Mouse (Mus musculus) regulatory T cell (primary cell): Measurements from ENCODE around the gene Hist1h2af.

Experiments
- in situ Hi-C: fragments of 300-600 bp; cut with MboI, MseI; formaldehyde crosslinking; loops from one replicate; pipeline ENCODE4 v1.15.1; 2025; ENCODE audit warnings: high pct_unique_total_duplicates

Hist1h2af gene

GRCm38 (mm10) chr13:23513517-23513916 is 20.2 kb upstream of the Hist1h2af start:
- in situ Hi-C loops: no loop called here

DNA sequence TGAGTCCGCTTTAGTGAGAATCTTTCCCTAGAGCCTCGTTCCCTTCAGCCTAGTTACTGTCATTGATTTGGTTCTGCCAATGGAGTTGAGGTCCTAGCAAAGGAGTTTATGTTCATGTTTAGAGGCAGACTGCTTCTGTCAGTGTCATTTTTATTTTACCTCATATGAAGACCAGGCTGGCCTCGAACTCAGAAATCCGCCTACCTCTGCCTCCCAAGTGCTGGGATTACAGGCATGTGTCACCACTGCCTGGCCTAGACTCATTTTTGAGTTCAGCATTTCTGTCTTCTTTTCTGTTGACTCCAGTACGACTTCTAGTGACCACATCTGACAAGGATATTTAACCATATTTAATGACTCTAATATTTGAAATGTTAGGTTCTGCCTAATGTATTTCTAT is 18.4 kb upstream of the Hist1h2af start:
- in situ Hi-C loops: loop anchor here (5.0 kb wide), 1 partner anchor 1588 kb away; no protein-coding TSS in a partner anchor

DNA sequence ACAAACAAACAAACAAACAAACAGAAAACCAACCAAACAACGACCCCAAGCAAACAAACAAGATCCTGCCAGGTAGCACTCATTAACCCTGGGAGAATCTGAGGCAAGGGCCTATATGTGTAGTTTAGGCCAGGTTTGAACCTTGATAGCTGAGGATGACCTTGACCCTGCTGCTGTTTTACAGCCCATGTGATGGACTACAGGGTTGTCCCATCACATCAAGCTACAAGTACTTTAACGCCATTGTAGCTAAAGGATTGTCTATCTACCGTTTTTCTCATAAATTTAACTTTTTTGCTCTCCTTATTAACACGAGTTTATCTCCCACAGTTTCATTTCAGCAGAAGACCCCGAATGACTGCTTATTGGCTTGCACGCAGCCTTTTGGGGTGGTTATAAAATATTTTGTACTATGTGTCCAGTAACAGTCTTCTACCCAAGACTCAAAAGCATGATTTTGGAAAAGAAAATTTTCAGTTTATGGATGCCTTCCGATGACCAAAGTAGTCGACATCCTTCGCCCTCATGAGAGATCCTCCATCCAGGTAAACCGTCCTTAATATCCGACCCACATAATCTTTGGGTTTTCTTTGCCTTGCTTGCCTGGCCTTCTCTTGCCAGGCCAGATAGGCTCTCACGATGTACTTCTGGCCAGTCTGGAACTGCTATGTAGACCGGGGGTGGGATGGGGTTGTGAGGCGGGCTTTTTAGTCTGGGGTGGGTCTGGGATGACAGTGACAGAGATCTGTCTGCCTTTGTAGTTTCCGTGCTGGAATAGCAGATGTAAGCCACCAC is 17.7 kb upstream of the Hist1h2af start:
- in situ Hi-C loops: loop anchor here (5.0 kb wide), 1 partner anchor 1589 kb away; no protein-coding TSS in a partner anchor

DNA sequence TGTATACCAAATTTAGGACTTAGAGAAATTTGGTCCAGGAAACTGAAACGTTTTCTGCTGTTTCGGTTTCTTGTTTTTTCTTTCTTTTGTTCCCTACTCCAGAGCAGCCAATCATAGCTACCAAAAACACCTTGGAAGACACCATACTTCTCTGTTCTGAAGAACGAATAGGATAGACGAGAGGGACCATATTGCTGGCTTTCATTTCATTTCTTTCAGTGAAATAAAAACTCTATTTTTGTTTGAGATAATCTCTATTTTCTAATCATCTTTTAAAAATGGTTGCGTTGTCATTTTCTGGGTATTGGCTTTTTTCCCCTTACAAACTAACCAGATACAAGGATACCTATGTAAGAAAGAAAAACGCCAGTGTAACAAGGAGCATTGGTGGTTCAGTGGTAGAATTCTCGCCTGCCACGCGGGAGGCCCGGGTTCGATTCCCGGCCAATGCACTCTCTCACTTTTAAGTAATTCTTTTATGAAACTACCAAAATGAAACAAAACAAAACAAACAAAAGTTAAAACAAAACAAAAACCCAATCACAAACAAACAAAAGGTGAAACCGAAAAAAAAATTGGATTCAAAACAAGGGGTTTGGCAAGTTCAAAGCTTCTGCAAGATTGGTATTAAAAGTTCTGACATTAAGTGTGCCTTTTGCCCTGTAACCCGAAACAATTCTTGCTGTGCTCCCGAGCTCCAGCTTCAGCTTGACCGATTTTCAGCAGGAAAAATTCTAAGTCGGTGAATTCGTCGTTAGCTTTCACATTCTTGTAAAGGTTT is 16.7 kb upstream of the Hist1h2af start:
- in situ Hi-C loops: loop anchor here (5.0 kb wide), 1 partner anchor 1590 kb away; no protein-coding TSS in a partner anchor

DNA sequence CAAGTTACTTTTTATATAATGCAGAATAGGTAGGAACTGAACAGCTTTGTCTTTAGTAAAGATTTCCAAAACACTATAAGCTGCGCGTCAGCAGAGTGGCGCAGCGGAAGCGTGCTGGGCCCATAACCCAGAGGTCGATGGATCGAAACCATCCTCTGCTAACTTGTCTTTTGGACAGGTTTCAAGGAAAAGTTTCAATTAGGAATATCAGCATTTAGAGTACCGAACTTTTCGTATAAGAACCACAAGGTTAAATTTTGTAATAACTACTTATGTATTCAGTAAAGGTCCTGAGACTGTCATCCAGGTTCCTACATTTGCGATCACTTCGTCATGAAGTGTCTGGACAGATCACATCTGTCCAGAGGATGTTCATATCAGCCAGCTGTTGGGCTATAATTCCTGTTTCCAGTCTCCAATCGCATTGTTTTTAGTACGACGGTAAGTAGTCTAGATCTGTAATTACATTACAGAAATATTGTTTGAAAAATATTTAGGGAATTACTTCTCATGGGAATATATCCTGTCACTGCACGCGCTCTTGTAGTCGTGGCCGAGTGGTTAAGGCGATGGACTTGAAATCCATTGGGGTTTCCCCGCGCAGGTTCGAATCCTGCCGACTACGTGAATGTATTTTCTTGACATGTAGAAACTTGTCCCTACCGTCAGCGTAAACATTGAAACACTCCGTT is 16.0 kb upstream of the Hist1h2af start:
- in situ Hi-C loops: loop anchor here (5.0 kb wide), 1 partner anchor 1590 kb away; no protein-coding TSS in a partner anchor

DNA sequence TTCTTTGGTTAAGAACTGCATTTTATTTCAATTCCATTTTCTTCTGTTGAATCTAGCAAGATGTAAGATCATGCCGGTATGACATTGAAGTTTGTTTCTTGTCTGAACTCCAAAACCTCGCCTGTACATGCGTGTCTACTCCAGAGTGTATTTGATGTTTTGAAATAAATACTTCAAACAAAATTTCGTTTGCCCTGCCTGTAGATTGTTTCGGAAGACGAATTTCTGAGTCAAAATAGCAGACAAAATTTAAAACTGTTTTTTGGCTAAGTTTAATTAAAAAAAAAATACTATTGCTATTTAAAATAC is 15.5 kb upstream of the Hist1h2af start:
- in situ Hi-C loops: loop anchor here (5.0 kb wide), 1 partner anchor 1591 kb away; no protein-coding TSS in a partner anchor

DNA sequence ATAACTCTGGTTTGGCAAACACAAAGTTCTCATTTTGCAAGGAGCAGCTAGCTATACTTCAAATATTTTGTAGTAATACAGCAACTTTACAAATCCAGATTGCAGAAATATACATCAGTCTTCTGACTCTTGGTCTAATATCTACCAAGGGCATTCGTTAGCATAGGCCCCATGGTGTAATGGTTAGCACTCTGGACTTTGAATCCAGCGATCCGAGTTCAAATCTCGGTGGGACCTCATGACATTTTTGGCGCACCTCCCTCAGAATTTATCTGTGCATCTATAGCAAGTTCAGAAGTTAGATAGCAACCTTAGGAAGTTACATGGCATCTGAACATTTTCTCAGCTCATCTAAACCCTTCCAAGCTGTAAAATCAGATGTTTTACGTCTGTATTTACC is 14.8 kb upstream of the Hist1h2af start:
- in situ Hi-C loops: loop anchor here (5.0 kb wide), 1 partner anchor 1592 kb away; no protein-coding TSS in a partner anchor

- in situ Hi-C loops: loop anchor here (5.0 kb wide), 1 partner anchor 1592 kb away; no protein-coding TSS in a partner anchor
Observed at GRCm38 (mm10) chr13:23519416-23519815, 14.3 kb upstream of the Hist1h2af start.

DNA sequence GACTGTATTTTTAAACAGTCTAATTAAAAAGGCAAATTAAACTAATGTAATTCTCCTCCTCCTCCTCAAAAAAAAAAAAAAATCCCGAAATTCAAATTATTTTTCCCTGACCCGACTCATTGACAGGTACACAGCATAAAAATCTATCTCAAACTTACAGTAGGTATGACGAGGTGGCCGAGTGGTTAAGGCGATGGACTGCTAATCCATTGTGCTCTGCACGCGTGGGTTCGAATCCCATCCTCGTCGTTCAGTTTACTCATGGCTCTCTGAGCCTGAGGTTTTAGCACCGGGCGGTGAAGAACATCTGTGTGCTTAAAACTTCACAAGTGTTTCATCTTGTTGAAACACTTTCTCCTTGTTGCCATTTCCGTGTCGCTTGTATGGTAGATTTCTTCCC is 12.0 kb upstream of the Hist1h2af start:
- in situ Hi-C loops: loop anchor here (5.0 kb wide), 2 partner anchors 89 to 1469 kb away; no protein-coding TSS in a partner anchor

GRCm38 (mm10) chr13:23523976-23524375 is 9.7 kb upstream of the Hist1h2af start:
- in situ Hi-C loops: loop anchor here (5.0 kb wide), 2 partner anchors 92 to 1472 kb away; no protein-coding TSS in a partner anchor

GRCm38 (mm10) chr13:23524654-23525053 is 9.1 kb upstream of the Hist1h2af start:
- in situ Hi-C loops: loop anchor here (5.0 kb wide), 2 partner anchors 92 to 1472 kb away; no protein-coding TSS in a partner anchor

DNA sequence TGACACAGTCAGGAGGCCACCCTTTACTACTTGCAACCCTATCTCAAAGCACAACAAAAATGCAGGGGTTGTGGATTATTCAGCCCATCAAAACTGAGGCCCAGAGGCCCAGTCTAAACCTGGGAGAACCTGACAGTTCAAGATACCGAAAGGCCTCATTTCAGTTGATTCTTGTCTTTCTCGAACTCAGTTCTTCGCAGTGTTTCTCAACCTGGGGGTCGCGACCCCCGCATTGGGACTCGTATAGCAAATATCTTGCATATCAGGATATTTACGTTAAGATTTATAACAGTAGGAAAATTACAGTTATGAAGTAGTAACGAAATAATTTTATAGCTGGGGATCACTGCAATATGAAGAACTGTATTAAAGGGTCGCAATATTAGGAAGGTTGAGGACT is 7.8 kb upstream of the Hist1h2af start:
- in situ Hi-C loops: no loop called here

DNA sequence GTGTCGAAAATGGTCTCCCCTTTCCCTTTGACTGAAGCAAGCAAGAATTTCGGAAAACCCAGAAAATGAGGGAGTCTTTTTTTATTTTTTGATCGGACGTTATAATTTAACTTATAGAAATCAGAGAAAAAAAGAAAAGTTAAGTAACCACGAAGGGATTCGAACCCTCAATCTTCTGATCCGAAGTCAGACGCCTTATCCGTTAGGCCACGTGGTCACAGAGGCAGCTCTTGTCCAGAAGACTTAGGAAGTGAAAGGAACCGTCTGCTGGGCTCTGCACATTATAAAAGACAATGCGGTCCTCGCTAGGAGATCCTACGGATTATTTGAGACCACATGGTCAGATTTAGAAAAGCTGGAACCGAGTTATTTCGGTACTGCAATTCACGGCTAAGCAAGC is 7.4 kb upstream of the Hist1h2af start:
- in situ Hi-C loops: no loop called here

DNA sequence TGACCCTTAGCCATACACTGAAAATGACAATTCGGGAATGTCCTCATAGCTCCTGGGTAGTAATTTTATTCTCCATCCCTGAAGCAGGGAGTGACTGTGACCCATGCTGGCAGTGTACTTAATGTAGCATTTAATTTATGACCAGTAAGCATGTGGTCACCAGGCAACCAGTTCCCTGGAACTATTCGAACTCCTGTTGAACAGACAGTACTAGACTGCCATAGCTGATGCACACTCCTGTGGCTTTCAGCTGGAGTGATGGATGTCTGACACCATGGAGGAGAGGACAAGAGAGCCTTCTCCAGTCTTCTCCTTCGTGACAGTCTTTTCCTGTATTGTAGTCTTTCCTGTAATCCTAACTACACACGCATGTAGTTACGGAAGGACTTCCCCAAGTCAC is 4.7 kb upstream of the Hist1h2af start:
- in situ Hi-C loops: no loop called here

DNA sequence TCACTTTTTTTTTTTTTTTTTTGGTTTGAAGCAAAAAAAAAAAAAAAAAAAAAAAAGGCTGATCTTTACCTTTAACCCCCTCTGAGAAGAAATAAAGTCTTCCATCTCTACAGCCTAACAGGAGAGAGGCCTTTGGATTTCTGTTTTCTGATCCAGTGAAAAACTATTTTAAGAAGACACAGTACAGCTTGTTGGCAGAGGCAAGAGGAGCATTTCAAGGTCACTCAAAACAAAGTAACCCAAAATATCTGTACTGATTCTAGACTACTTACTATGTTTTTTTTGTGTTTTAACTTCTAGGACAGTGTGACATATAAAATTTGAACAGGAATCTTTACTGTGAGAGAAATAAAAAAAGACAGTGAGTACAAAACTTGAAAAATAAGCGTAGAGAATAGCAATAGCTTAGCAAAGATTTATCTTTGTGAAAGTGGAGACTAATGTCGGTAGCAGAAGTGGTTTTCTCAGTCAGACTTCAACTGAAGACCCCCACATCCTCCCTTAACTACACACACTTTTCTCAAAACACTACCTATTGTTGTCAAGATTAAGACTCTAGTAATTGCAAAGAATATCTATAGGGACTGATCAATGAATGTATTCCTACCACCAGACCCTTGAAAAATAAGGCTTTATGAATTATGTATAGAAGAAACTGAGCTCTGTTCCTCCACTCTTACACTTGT is 4.1 kb upstream of the Hist1h2af start:
- in situ Hi-C loops: loop anchor here (5.0 to 10.0 kb wide), 3 partner anchors 55 to 1817 kb away; partner anchors contain the start of genes Hist1h2ah, Hist1h2bk and Hist1h4d

DNA sequence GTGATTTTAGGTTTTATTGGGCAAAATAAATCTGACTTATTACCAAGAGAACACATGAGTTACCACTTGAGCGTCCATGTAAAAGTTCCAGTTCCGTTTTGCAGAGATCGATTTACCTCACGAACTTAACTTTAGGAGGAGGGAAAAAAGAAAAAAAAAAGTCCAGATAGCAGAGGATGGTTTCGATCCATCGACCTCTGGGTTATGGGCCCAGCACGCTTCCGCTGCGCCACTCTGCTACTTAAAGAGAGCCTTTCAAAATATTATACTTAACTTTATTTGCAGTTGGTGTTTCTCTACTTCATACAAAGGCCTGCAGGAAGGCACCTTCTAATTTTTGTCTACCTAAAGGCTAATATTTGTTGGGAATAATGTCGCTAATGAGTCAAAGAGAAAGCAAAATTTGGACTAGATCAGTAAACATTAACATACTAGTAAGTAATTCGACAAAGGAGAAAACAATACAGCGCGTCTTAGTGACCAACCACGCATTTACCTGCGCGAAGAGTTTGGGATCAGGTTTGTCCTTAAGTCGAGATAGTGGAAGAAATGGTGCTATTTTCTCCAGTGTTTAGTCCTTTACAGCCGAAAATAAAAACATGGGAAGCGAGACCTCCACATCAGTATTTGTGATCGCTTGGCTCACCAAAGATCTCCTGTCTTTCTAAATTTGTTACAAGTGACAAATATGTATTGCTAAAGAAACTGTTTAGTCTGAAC is 3.4 kb upstream of the Hist1h2af start:
- in situ Hi-C loops: loop anchor here (5.0 to 10.0 kb wide), 3 partner anchors 54 to 1818 kb away; partner anchors contain the start of genes Hist1h2ah, Hist1h2bk and Hist1h4d

- in situ Hi-C loops: loop anchor here (5.0 to 10.0 kb wide), 3 partner anchors 54 to 1819 kb away; partner anchors contain the start of genes Hist1h2ah, Hist1h2bk and Hist1h4d
Observed at GRCm38 (mm10) chr13:23530901-23531875, 2.5 kb upstream of the Hist1h2af start, which contains the start of gene Hist1h4h. Hist1h4h (plus strand) TSS chr13:23531050.

- in situ Hi-C loops: loop anchor here (5.0 to 10.0 kb wide), 3 partner anchors 52 to 1820 kb away; partner anchors contain the start of genes Hist1h2ah, Hist1h2bk and Hist1h4d
Observed at GRCm38 (mm10) chr13:23532262-23533075, 1.2 kb upstream of the Hist1h2af start.
